Mouse (Mus musculus): Measurements from ENCODE around the gene Dnah17.

The Dnah17 gene

GRCm38 (mm10) chr11:118088896-118089295 lies 41.5 kb downstream of the Dnah17 start:
- no peak for DNase-seq (ENCODE audit: low read depth, low spot score)

GRCm38 (mm10) chr11:118085961-118086360 lies 44.5 kb downstream of the Dnah17 start:
- no peak for DNase-seq (ENCODE audit: low read depth, low spot score)

- DNase-seq (ENCODE audit: low read depth, low spot score): no peak
Measured at GRCm38 (mm10) chr11:118085176-118085575, 45.3 kb downstream of the Dnah17 start.

- DNase-seq (ENCODE audit: low read depth, low spot score): no peak
Measured at GRCm38 (mm10) chr11:118084266-118084665, 46.2 kb downstream of the Dnah17 start.

GRCm38 (mm10) chr11:118083811-118084210 lies 46.6 kb downstream of the Dnah17 start:
- no peak for DNase-seq (ENCODE audit: low read depth, low spot score)

- DNase-seq (ENCODE audit: low read depth, low spot score): no peak
Measured at GRCm38 (mm10) chr11:118082294-118082693, 48.1 kb downstream of the Dnah17 start.

- DNase-seq (ENCODE audit: low read depth, low spot score): no peak
Measured at GRCm38 (mm10) chr11:118079750-118080149, 50.7 kb downstream of the Dnah17 start.

GRCm38 (mm10) chr11:118076929-118077328 lies 53.5 kb downstream of the Dnah17 start:
- DNase-seq (ENCODE audit: low read depth, low spot score): no peak

GRCm38 (mm10) chr11:118075035-118075522 lies 55.4 kb downstream of the Dnah17 start:
- no peak for DNase-seq (ENCODE audit: low read depth, low spot score)

- no peak for DNase-seq (ENCODE audit: low read depth, low spot score)
Measured at GRCm38 (mm10) chr11:118071227-118071912, 59.1 kb downstream of the Dnah17 start.

- DNase-seq (ENCODE audit: low read depth, low spot score): no peak
Measured at GRCm38 (mm10) chr11:118068812-118069332, 61.6 kb downstream of the Dnah17 start.

- DNase-seq (ENCODE audit: low read depth, low spot score): no peak
Measured at GRCm38 (mm10) chr11:118067588-118067987, 62.8 kb downstream of the Dnah17 start.

- DNase-seq (ENCODE audit: low read depth, low spot score): no peak
Measured at GRCm38 (mm10) chr11:118060038-118060437, 70.4 kb downstream of the Dnah17 start.

GRCm38 (mm10) chr11:118058872-118059271 lies 71.6 kb downstream of the Dnah17 start:
- no peak for DNase-seq (ENCODE audit: low read depth, low spot score)

- DNase-seq (ENCODE audit: low read depth, low spot score): no peak
Measured at GRCm38 (mm10) chr11:118058367-118058766, 72.1 kb downstream of the Dnah17 start.

- DNase-seq (ENCODE audit: low read depth, low spot score): no peak
Measured at GRCm38 (mm10) chr11:118050174-118050573, 80.3 kb downstream of the Dnah17 start.

GRCm38 (mm10) chr11:118049641-118050040 lies 80.8 kb downstream of the Dnah17 start:
- no peak for DNase-seq (ENCODE audit: low read depth, low spot score)

GRCm38 (mm10) chr11:118043293-118043907 lies 87.0 kb downstream of the Dnah17 start:
- no peak for DNase-seq (ENCODE audit: low read depth, low spot score)

GRCm38 (mm10) chr11:118042791-118043190 lies 87.6 kb downstream of the Dnah17 start:
- DNase-seq (ENCODE audit: low read depth, low spot score): no peak

GRCm38 (mm10) chr11:118035068-118035467 lies 95.4 kb downstream of the Dnah17 start:
- DNase-seq (ENCODE audit: low read depth, low spot score): no peak

- DNase-seq (ENCODE audit: low read depth, low spot score): no peak
Measured at GRCm38 (mm10) chr11:118034395-118034794, 96.0 kb downstream of the Dnah17 start.

GRCm38 (mm10) chr11:118031134-118031533 lies 99.3 kb downstream of the Dnah17 start:
- no peak for DNase-seq (ENCODE audit: low read depth, low spot score)

- no peak for DNase-seq (ENCODE audit: low read depth, low spot score)
Measured at GRCm38 (mm10) chr11:118029170-118029569, 101.3 kb downstream of the Dnah17 start.
